Mouse (Mus musculus): ENCODE data around the gene Wasf2. TPM values are rescaled to one million over a fixed set of nuclear protein-coding genes. Genes with fewer than 3 reads are reported as not detected.
A peak's percentile ranks its signal among the peaks of the same experiment; 100 is the strongest.
"Not testable (repeated sequence)": the region's sequence is repeated elsewhere in the genome, so short reads cannot be mapped to it uniquely, and the experiment has no call there.

Gene Wasf2
- polyA plus RNA-seq, 1 experiment from 2014 or later: 63.6 TPM

DNA sequence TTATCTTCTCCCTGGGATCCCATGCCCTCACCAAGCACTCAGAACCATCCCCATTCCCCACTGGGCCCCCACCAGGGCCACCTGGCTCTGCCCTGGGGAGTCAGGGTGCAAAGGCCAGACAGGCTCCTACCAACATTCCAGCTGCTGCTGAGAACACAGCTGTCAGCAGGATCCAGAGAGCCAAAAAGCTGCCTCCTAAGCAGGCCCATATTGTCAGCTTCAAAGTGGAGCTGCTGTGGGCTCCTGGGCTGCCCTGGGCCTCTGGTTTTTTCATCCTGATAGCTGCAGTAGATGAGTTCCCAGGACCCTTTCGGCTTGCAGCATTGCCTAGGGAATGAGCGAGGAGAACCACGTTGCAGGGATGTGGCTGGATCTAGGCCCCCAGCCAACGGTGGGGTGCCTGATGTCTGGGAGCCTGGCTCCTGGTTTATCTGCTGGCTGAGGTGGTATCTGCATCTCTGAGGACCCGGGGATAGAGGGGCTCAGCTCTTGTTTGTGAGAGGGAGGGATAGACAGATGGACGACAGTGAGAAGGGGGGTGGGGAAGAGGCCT lies 36.7 kb upstream of the Wasf2 start:
- DNase-seq (ENCODE audit: low spot score) (peak; percentile 50), ATAC-seq (ENCODE audit: insufficient number of reproducible peaks, low FRiP score, low TSS enrichment, low read depth) (no peak)
- Histone ChIP-seq H3K27me3 (ENCODE audit: control insufficient read depth, insufficient read depth, low read length) (no peaks in the 10 kb centered on the region), H3K4me2 (ENCODE audit: low read depth, severe bottlenecking) (no peak overlapping the region), H3K36me3 (ENCODE audit: control insufficient read depth, insufficient read depth, low read length) (no peaks in the 10 kb centered on the region), H3K9me3 (ENCODE audit: control insufficient read depth, low read length) (no peaks in the 10 kb centered on the region), H3K4me3 (ENCODE audit: low read depth, low read length) (no peak overlapping the region), H3K9ac (ENCODE audit: low read length) (peak overlapping the region; percentile 51), H3K27ac (replicated peaks; ENCODE audit: low read depth, low read length) (peak overlapping the region; percentile 36), H3K4me1 (ENCODE audit: control insufficient read depth, insufficient read depth, low read length) (peaks cover 57% of the 10 kb centered on the region)
- WGBS: 14% methylated on average over 6 of the region's 6 CpGs

DNA sequence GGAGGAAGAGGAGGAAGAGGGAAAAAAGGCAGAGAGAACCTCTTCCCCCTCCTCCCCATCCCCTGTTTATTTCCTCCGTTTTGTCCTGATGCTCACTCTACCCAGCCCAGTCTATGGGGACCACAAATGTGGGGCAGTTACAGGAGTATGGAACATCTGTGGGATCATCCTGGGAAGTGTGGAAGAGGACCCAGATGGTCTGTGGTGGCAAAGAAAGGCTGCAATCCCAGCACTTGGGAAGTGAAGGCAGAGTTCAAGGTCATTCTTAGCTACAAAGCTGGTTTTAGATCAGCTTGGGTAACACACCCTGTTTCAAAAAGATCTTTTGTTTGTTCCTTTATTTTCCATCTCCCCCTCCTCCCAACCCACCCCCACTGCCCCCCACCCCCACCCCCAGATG lies 36.0 kb upstream of the Wasf2 start:
- H3K27ac ChIP-seq (replicated peaks; ENCODE audit: low read depth, low read length): no peak overlapping the region
- H3K4me2 ChIP-seq (ENCODE audit: low read depth, severe bottlenecking): no peak overlapping the region
- no peak overlapping the region for H3K4me3 ChIP-seq (ENCODE audit: low read depth, low read length)
- 50% methylated on average over 1 of the region's 1 CpGs for WGBS
- no peak for DNase-seq (ENCODE audit: low spot score)
- no peaks in the 10 kb centered on the region for H3K36me3 ChIP-seq (ENCODE audit: control insufficient read depth, insufficient read depth, low read length)
- 0 out of 2 replicates have a peak overlapping the region, but pooled peaks have one; percentile 7 for H3K9ac ChIP-seq (ENCODE audit: low read length)
- H3K9me3 ChIP-seq (ENCODE audit: control insufficient read depth, low read length): no peaks in the 10 kb centered on the region
- H3K4me1 ChIP-seq (ENCODE audit: control insufficient read depth, insufficient read depth, low read length): peaks cover 57% of the 10 kb centered on the region
- H3K27me3 ChIP-seq (ENCODE audit: control insufficient read depth, insufficient read depth, low read length): no peaks in the 10 kb centered on the region
- no peak for ATAC-seq (ENCODE audit: insufficient number of reproducible peaks, low FRiP score, low TSS enrichment, low read depth)

GRCm38 (mm10) chr4:133094936-133095733 lies 35.2 kb upstream of the Wasf2 start:
- Histone ChIP-seq H3K36me3 (ENCODE audit: control insufficient read depth, insufficient read depth, low read length) (no peaks in the 10 kb centered on the region), H3K27ac (replicated peaks; ENCODE audit: low read depth, low read length) (peak overlapping the region; percentile 51; the same call in 1 of the 2 replicates), H3K9me3 (ENCODE audit: control insufficient read depth, low read length) (no peaks in the 10 kb centered on the region), H3K4me2 (ENCODE audit: low read depth, severe bottlenecking) (peak overlapping the region; percentile 22; the same call in 1 of the 2 replicates), H3K9ac (ENCODE audit: low read length) (no peak overlapping the region), H3K27me3 (ENCODE audit: control insufficient read depth, insufficient read depth, low read length) (no peaks in the 10 kb centered on the region), H3K4me3 (ENCODE audit: low read depth, low read length) (no peak overlapping the region; the same call in 1 of the 2 replicates), H3K4me1 (ENCODE audit: control insufficient read depth, insufficient read depth, low read length) (peaks cover 48% of the 10 kb centered on the region)
- ATAC-seq (ENCODE audit: insufficient number of reproducible peaks, low FRiP score, low TSS enrichment, low read depth) (0 out of 2 replicates have a peak, but pooled peaks have one; percentile 29), DNase-seq (ENCODE audit: low spot score) (peak; percentile 58)
- WGBS: 35% methylated on average over 16 of the region's 16 CpGs

GRCm38 (mm10) chr4:133095734-133096065 lies 34.6 kb upstream of the Wasf2 start:
- not testable (repeated sequence) for H3K4me3 ChIP-seq (ENCODE audit: low read depth, low read length); H3K27me3 ChIP-seq (ENCODE audit: control insufficient read depth, insufficient read depth, low read length); H3K9ac ChIP-seq (ENCODE audit: low read length); H3K36me3 ChIP-seq (ENCODE audit: control insufficient read depth, insufficient read depth, low read length); H3K9me3 ChIP-seq (ENCODE audit: control insufficient read depth, low read length)
- peaks cover 42% of the 10 kb centered on the region for H3K4me1 ChIP-seq (ENCODE audit: control insufficient read depth, insufficient read depth, low read length)
- H3K27ac ChIP-seq (replicated peaks; ENCODE audit: low read depth, low read length): peak overlapping the region; percentile 51; the same call in 1 of the 2 replicates
- peak; percentile 50 for DNase-seq (ENCODE audit: low spot score)
- 11% methylated on average over 3 of the region's 3 CpGs for WGBS
- H3K4me2 ChIP-seq (ENCODE audit: low read depth, severe bottlenecking): peak overlapping the region; percentile 22; the same call in 1 of the 2 replicates
- 0 out of 2 replicates have a peak, but pooled peaks have one; percentile 27 for ATAC-seq (ENCODE audit: insufficient number of reproducible peaks, low FRiP score, low TSS enrichment, low read depth)

- not testable (repeated sequence) for DNase-seq (ENCODE audit: low spot score); H3K4me2 ChIP-seq (ENCODE audit: low read depth, severe bottlenecking); H3K27me3 ChIP-seq (ENCODE audit: control insufficient read depth, insufficient read depth, low read length); H3K27ac ChIP-seq (replicated peaks; ENCODE audit: low read depth, low read length); H3K36me3 ChIP-seq (ENCODE audit: control insufficient read depth, insufficient read depth, low read length); ATAC-seq (ENCODE audit: insufficient number of reproducible peaks, low FRiP score, low TSS enrichment, low read depth); H3K9ac ChIP-seq (ENCODE audit: low read length); H3K9me3 ChIP-seq (ENCODE audit: control insufficient read depth, low read length)
- peak overlapping the region; percentile 14; the same call in 1 of the 2 replicates for H3K4me3 ChIP-seq (ENCODE audit: low read depth, low read length)
- peaks cover 33% of the 10 kb centered on the region for H3K4me1 ChIP-seq (ENCODE audit: control insufficient read depth, insufficient read depth, low read length)
- under 1% methylated on average over 11 of the region's 26 CpGs for WGBS
Measured at GRCm38 (mm10) chr4:133096671-133097070, 33.6 kb upstream of the Wasf2 start.

DNA sequence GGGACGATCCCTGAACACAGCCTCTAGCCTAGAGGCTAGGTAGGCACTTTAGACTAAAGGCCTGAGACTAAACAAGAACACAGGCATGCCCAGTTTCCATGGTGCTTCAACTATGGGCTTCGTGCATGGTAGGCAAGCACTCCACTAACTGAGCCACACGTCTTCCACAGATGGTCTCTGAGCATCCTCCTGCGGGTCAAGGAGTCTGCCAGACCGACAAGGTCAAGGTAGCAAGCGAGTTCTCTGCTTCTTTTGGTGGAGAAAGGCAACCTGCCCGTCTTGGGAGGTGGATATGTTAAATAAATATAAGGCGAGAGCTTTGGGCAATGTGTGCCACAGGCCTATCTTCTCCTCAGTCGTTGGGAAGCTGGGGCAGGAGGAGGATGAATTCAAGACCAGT lies 28.6 kb upstream of the Wasf2 start:
- Histone ChIP-seq H3K27ac (replicated peaks; ENCODE audit: low read depth, low read length) (no peak overlapping the region), H3K4me3 (ENCODE audit: low read depth, low read length) (no peak overlapping the region), H3K9ac (ENCODE audit: low read length) (no peak overlapping the region), H3K9me3 (ENCODE audit: control insufficient read depth, low read length) (no peaks in the 10 kb centered on the region), H3K27me3 (ENCODE audit: control insufficient read depth, insufficient read depth, low read length) (no peaks in the 10 kb centered on the region), H3K36me3 (ENCODE audit: control insufficient read depth, insufficient read depth, low read length) (no peaks in the 10 kb centered on the region), H3K4me2 (ENCODE audit: low read depth, severe bottlenecking) (no peak overlapping the region), H3K4me1 (ENCODE audit: control insufficient read depth, insufficient read depth, low read length) (peaks cover 10% of the 10 kb centered on the region)
- 86% methylated on average over 9 of the region's 9 CpGs for WGBS
- DNase-seq (ENCODE audit: low spot score) (no peak), ATAC-seq (ENCODE audit: insufficient number of reproducible peaks, low FRiP score, low TSS enrichment, low read depth) (no peak)

- Histone ChIP-seq H3K36me3 (ENCODE audit: control insufficient read depth, insufficient read depth, low read length) (no peaks in the 10 kb centered on the region), H3K4me2 (ENCODE audit: low read depth, severe bottlenecking) (0 out of 2 replicates have a peak overlapping the region, but pooled peaks have one; percentile 2), H3K9ac (ENCODE audit: low read length) (no peak overlapping the region), H3K9me3 (ENCODE audit: control insufficient read depth, low read length) (no peaks in the 10 kb centered on the region), H3K4me1 (ENCODE audit: control insufficient read depth, insufficient read depth, low read length) (peaks cover 26% of the 10 kb centered on the region), H3K27ac (replicated peaks; ENCODE audit: low read depth, low read length) (0 out of 2 replicates have a peak overlapping the region, but pooled peaks have one; percentile 18), H3K27me3 (ENCODE audit: control insufficient read depth, insufficient read depth, low read length) (no peaks in the 10 kb centered on the region), H3K4me3 (ENCODE audit: low read depth, low read length) (no peak overlapping the region)
- ATAC-seq (ENCODE audit: insufficient number of reproducible peaks, low FRiP score, low TSS enrichment, low read depth): no peak; the same call in 1 of the 2 replicates
- 27% methylated on average over 15 of the region's 16 CpGs for WGBS
- peak; percentile 39 for DNase-seq (ENCODE audit: low spot score)
Measured at GRCm38 (mm10) chr4:133103525-133104193, 26.6 kb upstream of the Wasf2 start.

DNA sequence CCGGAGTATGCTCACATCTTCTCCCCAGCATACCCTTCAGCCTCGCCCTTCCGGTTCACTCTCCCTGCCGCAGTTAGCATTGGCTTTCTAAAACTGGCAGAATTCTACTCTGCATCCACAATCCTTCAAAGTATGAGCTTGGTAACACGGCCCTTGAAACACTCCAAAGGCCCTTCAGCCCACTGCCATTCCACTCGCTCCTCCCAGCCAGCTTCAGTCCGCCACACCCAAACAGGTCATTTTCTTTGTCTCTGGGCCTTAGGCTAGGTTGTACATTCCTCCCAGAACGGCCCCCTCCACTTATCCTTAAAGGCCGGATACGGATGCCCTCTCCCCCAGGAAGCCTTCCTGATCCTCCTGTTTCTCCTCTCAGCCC lies 26.1 kb upstream of the Wasf2 start:
- Histone ChIP-seq H3K4me1 (ENCODE audit: control insufficient read depth, insufficient read depth, low read length) (peaks cover 31% of the 10 kb centered on the region), H3K4me2 (ENCODE audit: low read depth, severe bottlenecking) (0 out of 2 replicates have a peak overlapping the region, but pooled peaks have one; percentile 2), H3K27ac (replicated peaks; ENCODE audit: low read depth, low read length) (no peak overlapping the region), H3K36me3 (ENCODE audit: control insufficient read depth, insufficient read depth, low read length) (no peaks in the 10 kb centered on the region), H3K9me3 (ENCODE audit: control insufficient read depth, low read length) (no peaks in the 10 kb centered on the region), H3K9ac (ENCODE audit: low read length) (no peak overlapping the region), H3K4me3 (ENCODE audit: low read depth, low read length) (no peak overlapping the region), H3K27me3 (ENCODE audit: control insufficient read depth, insufficient read depth, low read length) (no peaks in the 10 kb centered on the region)
- 32% methylated on average over 10 of the region's 10 CpGs for WGBS
- ATAC-seq (ENCODE audit: insufficient number of reproducible peaks, low FRiP score, low TSS enrichment, low read depth): no peak
- peak; percentile 36 for DNase-seq (ENCODE audit: low spot score)
